Mouse (Mus musculus): Measurements from ENCODE around the gene Adgrl1.

Gene Adgrl1

GRCm38 (mm10) chr8:83901566-83902485 lies 1.9 kb downstream of the Adgrl1 start:
- DNase-seq (ENCODE audit: low read depth, low spot score), result no peak

DNA sequence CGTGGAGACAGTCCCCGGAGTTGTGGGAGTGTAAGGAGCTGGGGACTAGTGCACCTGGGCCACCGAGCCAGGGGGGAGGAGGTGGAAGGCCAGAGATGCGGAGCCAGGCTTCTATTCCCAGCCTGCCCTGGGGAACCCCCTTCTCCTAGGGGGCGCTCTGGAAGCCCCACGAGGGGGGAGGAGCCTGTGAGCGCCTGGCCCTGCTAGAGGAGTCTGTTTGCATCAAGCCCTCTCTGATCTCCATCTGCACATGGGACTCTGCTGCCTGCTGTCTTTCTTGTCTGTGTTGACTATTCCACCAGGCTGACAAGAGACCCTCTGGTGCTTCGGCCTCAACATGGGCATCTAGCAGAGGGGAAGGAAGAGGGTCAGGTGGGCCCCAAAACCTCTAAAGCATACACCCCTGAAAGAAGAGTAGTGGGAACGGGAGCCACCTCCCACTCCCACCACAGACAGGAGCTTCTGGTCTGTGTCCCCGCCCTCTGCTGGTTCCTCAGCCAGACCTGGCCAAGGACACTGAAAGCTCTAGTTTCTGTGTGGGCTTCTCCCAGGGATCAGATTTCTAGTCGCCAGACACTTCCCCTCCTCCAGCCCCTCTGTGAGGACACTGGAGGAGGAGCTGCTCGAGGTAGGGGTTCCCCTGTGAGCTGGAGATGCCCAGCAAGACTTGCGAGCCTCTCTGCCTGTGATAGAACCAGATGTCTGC lies 3.2 kb downstream of the Adgrl1 start:
- DNase-seq (ENCODE audit: low read depth, low spot score), result no peak

- no peak for DNase-seq (ENCODE audit: low read depth, low spot score)
These were observed 8.7 kb downstream of the Adgrl1 start for GRCm38 (mm10) chr8:83908583-83908982.

- DNase-seq (ENCODE audit: low read depth, low spot score), result no peak
These were observed 9.4 kb downstream of the Adgrl1 start for GRCm38 (mm10) chr8:83909311-83909710.

GRCm38 (mm10) chr8:83911809-83912731 lies 12.2 kb downstream of the Adgrl1 start:
- no peak for DNase-seq (ENCODE audit: low read depth, low spot score)

DNA sequence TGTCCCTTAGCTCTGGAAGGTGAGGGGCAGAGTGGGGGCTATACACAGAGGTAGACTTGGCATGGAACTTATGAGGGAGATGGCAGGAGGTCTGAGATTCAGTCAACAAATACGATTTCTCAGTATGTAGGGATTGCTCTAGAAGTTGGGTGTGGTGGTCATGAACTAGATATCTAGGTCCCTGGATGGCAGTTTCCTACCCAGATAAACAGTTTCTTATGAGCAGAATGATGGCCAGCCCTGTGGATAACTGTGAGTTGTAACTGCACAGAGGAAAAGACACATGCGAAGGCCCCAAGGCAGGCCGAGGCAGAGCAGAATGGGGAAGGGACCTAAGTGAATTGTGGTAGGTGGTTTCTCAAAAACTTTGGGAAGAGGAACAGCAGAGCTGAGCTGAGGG lies 14.3 kb downstream of the Adgrl1 start:
- no peak for DNase-seq (ENCODE audit: low read depth, low spot score)

DNA sequence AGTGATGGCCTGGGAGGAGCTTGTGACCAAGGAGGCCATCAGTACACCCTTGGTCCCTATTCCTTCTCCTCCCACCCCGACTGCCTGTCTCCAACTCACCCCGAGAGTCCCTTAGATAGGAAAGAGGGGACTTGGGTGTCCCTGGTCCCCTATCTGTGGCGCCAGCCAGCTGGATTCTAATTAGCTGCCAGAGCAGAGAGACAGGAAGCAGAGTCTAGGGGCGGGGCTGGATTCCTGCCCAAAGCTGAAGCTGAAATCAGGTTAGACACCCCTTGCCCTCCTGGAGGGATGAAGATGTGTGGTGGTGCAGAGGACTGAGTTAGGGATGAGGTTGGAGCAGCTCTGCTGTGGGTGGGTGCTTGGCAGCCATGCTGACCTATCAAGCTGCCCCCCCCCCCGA lies 15.0 kb downstream of the Adgrl1 start:
- DNase-seq (ENCODE audit: low read depth, low spot score), result no peak

DNA sequence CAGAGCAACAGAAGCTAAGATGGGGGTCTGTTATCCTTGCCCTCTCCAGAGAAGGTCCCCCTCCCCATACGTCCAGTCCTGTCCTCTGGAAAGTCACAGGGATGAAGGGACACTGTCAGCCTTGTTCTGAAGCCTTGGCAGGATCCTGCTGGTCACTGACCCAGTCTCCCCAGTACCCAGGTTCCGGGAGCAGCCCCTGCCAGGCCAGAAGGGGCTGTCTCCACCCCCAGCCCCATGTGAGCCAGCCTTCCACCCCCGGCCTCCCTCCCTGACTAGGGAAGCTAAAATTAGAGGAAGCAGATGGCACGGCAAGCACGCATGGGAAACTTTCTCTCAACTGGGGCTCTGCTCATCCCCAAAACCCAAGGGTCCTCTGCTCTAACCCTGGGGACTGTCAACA lies 16.1 kb downstream of the Adgrl1 start:
- DNase-seq (ENCODE audit: low read depth, low spot score), result no peak

- no peak for DNase-seq (ENCODE audit: low read depth, low spot score)
These were observed 17.7 kb downstream of the Adgrl1 start for GRCm38 (mm10) chr8:83917566-83917965.

GRCm38 (mm10) chr8:83921558-83921957 lies 21.7 kb downstream of the Adgrl1 start:
- DNase-seq (ENCODE audit: low read depth, low spot score), result peak; percentile 48

GRCm38 (mm10) chr8:83922727-83923126 lies 22.8 kb downstream of the Adgrl1 start:
- no peak for DNase-seq (ENCODE audit: low read depth, low spot score)

DNA sequence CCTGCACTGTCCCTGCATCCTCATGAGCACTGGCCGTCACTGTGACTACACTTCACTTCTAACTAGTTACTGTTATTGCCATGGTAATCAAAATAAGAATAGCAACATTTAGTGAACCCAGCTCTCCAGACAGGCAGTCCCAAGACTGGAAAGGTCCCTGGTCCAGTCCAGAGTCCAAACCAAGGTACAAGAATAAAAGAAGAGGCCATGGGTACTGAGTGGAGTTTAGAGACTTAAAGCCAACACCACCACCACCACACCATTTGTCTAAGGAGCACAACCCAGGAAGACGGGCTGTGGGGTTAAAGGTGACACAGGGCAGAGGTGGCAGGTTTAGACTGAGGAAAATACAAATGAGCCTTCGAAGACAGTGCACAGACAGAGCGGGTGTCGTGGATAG lies 24.7 kb downstream of the Adgrl1 start:
- DNase-seq (ENCODE audit: low read depth, low spot score), result no peak

DNA sequence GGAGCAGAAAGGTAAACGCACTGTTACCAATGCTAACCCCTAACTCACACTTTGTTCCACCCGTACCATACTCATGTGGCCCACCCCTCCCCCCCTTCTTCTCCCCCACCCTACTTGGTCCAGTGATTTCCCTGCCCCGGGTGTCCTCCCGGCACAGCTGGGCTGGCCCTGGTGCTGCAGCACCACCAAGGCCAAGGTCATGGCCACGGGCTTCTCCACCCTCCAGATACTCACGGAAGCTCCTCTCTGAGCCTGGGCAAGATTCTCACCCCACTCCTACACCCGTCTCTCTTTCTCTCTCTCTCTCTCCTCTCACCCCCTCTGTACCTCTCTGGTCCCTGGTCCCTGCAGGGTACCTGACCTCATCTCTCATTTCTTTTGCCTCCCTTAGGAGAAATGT lies 26.4 kb downstream of the Adgrl1 start:
- no peak for DNase-seq (ENCODE audit: low read depth, low spot score)

GRCm38 (mm10) chr8:83934222-83934621 lies 34.3 kb downstream of the Adgrl1 start:
- DNase-seq (ENCODE audit: low read depth, low spot score), result no peak

DNA sequence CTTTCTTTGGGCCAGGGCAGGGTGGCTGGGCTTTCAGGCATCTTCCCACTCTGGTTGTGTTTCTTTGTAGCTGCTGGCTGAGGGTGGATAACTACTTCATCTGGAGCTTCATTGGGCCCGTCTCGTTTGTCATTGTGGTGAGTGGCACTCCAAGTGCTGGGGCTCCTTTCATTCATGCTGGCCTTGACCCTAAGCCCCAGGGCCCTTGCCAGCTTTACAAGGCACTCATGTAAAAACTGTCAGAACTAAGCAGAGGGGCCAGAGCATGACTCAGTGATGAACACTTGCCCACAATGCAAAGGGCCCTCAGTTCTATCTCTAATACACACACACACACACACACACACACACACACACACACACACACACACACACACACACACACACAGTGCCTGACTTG lies 35.1 kb downstream of the Adgrl1 start:
- DNase-seq (ENCODE audit: low read depth, low spot score), result no peak

- DNase-seq (ENCODE audit: low read depth, low spot score), result no peak
These were observed 35.5 kb downstream of the Adgrl1 start for GRCm38 (mm10) chr8:83935435-83935834.

DNA sequence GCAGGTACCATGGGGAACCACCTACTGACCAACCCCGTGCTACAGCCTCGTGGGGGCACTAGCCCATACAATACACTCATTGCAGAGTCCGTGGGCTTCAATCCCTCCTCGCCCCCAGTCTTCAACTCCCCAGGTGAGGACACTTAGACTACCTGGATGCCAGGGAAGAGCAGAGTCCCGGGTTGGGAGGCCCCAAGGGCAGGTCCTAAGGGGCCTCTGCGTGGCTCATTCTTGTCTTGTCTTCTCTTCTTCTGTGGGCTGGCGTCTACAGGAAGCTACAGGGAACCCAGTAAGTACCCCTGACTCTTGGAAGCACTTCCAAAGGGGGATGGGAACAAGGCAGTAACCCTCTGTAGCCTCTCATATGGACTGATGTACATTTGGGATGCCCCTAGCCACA lies 37.7 kb downstream of the Adgrl1 start:
- DNase-seq (ENCODE audit: low read depth, low spot score), result no peak

GRCm38 (mm10) chr8:83938330-83938729 lies 38.4 kb downstream of the Adgrl1 start:
- DNase-seq (ENCODE audit: low read depth, low spot score), result no peak

- DNase-seq (ENCODE audit: low read depth, low spot score), result no peak
These were observed 41.3 kb downstream of the Adgrl1 start for GRCm38 (mm10) chr8:83941066-83941677.

- no peak for DNase-seq (ENCODE audit: low read depth, low spot score)
These were observed 42.5 kb downstream of the Adgrl1 start for GRCm38 (mm10) chr8:83942446-83942845.

GRCm38 (mm10) chr8:83945540-83945939 lies 45.6 kb downstream of the Adgrl1 start:
- no peak for DNase-seq (ENCODE audit: low read depth, low spot score)
